Mouse (Mus musculus) liver, embryonic 14.5 days (tissue): ENCODE data around the gene Olfr1337.

ENCODE experiments used
- CTCF ChIP-seq: IDR thresholded peaks from 2 replicates; pipeline ENCODE4 v1.5.1; 2016; ENCODE audit warnings: antibody characterized with exemption, low read depth, control low read depth
- EP300 ChIP-seq: IDR thresholded peaks from 2 replicates; pipeline ENCODE4 v1.6.1; 2016; ENCODE audit warnings: antibody characterized with exemption, low read depth

- TF ChIP-seq CTCF (no peak), EP300 (no peak)
Observed at GRCm38 (mm10) chr4:118740988-118741698, 41.2 kb downstream of the Olfr1337 start.
